Mouse (Mus musculus) liver, adult 2 months (tissue): Measurements from ENCODE around the gene Nudt9.

Source experiments
- CTCF ChIP-seq: fragments of 200-500 bp; IDR thresholded peaks from 2 replicates; pipeline ENCODE4 v1.5.1; 2011; ENCODE audit warnings: low read depth, low read length, control low read depth
- POLR2A ChIP-seq: fragments of 200-500 bp; IDR thresholded peaks from 2 replicates; pipeline ENCODE4 v1.6.1; 2011; ENCODE audit warnings: low read length, control low read depth; ENCODE audit not compliant: insufficient read depth; ENCODE audit errors: extremely low read depth

DNA sequence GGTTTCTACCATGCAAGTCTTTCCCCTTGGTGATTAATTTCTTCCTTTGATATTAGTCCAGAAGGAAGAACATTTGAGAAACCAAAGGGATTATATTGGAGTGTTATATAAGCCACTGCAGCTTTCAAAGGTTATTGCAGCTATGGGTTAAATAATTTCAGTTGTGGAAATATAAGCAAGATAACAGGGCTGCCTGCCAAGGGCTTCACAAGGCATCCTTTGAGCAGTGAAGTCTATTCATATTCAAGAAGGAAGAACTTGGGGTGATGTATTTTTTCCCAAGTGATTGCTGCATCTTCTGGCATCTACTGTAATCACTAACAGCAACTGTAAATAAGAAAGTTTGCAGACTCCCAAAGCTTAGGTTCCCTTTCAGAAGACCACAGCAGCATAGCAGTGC lies 34.7 kb upstream of the Nudt9 start:
- no peak for TF ChIP-seq CTCF
- TF ChIP-seq POLR2A, result no peak
